Mouse (Mus musculus) embryo, embryonic 11 days (tissue): ENCODE data around the gene Hvcn1.
"Not testable (repeated sequence)": the region's sequence is repeated elsewhere in the genome, so short reads cannot be mapped to it uniquely, and the experiment has no call there.

Source experiments
- DNase-seq: peaks from one replicate; pipeline ENCODE4 v3.0.0-alpha.2; 2015

Hvcn1 gene

GRCm38 (mm10) chr5:122206475-122206874, at the start of gene Hvcn1:
Gene Hvcn1 (plus strand): TSS chr5:122206804.
- no peak for DNase-seq

- DNase-seq: peak; percentile 98
Measured at GRCm38 (mm10) chr5:122157827-122158381, 48.7 kb upstream of the Hvcn1 start, which contains the start of gene Ppp1cc. Gene Ppp1cc (plus strand): TSS chr5:122158278.

GRCm38 (mm10) chr5:122158557-122159515, 47.8 kb upstream of the Hvcn1 start:
- no peak for DNase-seq

GRCm38 (mm10) chr5:122163194-122163593, 43.4 kb upstream of the Hvcn1 start:
- DNase-seq: no peak

GRCm38 (mm10) chr5:122164011-122164410, 42.6 kb upstream of the Hvcn1 start:
- DNase-seq: no peak

GRCm38 (mm10) chr5:122165233-122165915, 41.2 kb upstream of the Hvcn1 start:
- no peak for DNase-seq

GRCm38 (mm10) chr5:122166636-122167161, 39.9 kb upstream of the Hvcn1 start:
- no peak for DNase-seq

GRCm38 (mm10) chr5:122168344-122169069, 38.1 kb upstream of the Hvcn1 start:
- DNase-seq: no peak

- no peak for DNase-seq
Measured at GRCm38 (mm10) chr5:122171058-122171457, 35.5 kb upstream of the Hvcn1 start.

- DNase-seq: no peak
Measured at GRCm38 (mm10) chr5:122175402-122175801, 31.2 kb upstream of the Hvcn1 start.

- no peak for DNase-seq
Measured at GRCm38 (mm10) chr5:122175961-122176360, 30.6 kb upstream of the Hvcn1 start.

- DNase-seq: peak; percentile 69
Measured at GRCm38 (mm10) chr5:122176398-122176797, 30.2 kb upstream of the Hvcn1 start.

GRCm38 (mm10) chr5:122179665-122180064, 26.9 kb upstream of the Hvcn1 start:
- DNase-seq: no peak

GRCm38 (mm10) chr5:122184283-122184806, 22.3 kb upstream of the Hvcn1 start:
- no peak for DNase-seq

GRCm38 (mm10) chr5:122184858-122185257, 21.7 kb upstream of the Hvcn1 start:
- not testable (repeated sequence) for DNase-seq

- no peak for DNase-seq
Measured at GRCm38 (mm10) chr5:122189115-122189514, 17.5 kb upstream of the Hvcn1 start.

- DNase-seq: no peak
Measured at GRCm38 (mm10) chr5:122190465-122190864, 16.1 kb upstream of the Hvcn1 start.

GRCm38 (mm10) chr5:122191269-122192063, 15.1 kb upstream of the Hvcn1 start:
- DNase-seq: no peak

- no peak for DNase-seq
Measured at GRCm38 (mm10) chr5:122192347-122192746, 14.3 kb upstream of the Hvcn1 start.

GRCm38 (mm10) chr5:122200872-122201271, 5.7 kb upstream of the Hvcn1 start:
- no peak for DNase-seq

- DNase-seq: no peak
Measured at GRCm38 (mm10) chr5:122201904-122202303, 4.7 kb upstream of the Hvcn1 start.
